Mouse (Mus musculus) CD4-positive, CD25-positive, alpha-beta regulatory T cell, adult 2 months (primary cell): Measurements from ENCODE around the gene Ptpn11.

Source experiments
- DNase-seq: peaks from one replicate; pipeline ENCODE4 v3.0.0-alpha.2; 2012; ENCODE audit warnings: low read depth, low spot score

Gene Ptpn11

DNA sequence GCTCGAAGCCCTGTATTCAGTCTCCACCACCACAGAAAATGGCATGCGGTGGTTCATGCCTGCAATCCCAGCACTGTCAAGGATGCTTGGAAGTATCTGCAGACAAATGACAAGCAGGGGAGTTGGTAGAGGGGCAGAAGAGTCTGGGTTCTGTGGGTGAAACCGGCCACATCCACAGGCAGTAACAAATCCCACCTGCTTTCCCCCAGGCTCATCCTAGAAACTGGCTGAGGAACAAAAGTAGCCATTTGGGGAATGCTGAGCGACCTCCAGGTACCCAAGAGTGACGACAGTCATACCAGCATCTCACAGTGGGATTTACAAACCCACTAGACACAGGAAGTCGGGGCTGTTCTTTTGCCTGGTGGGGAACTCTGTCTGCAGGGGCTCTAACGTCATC, 103.5 kb downstream of the Ptpn11 start:
- no peak for DNase-seq

DNA sequence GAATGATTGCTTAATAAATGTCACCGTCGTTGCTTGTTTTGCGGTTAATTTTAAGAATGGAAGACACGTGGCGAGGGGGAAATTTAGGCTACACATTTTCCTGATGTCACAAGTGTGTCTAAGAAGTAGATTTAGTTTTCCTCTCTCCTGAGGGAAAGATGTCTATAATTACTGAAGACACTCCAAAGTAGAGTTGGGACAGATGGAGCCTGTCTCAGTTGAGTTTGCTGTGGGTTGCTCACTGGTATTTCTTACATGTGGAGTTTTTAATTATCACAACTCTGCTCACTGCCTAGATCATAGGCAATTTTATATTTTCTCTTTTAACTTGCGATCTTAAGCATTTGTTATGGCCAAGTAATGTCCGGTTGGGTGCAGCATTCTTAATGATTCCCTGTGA, 108.6 kb downstream of the Ptpn11 start:
- no peak for DNase-seq

DNA sequence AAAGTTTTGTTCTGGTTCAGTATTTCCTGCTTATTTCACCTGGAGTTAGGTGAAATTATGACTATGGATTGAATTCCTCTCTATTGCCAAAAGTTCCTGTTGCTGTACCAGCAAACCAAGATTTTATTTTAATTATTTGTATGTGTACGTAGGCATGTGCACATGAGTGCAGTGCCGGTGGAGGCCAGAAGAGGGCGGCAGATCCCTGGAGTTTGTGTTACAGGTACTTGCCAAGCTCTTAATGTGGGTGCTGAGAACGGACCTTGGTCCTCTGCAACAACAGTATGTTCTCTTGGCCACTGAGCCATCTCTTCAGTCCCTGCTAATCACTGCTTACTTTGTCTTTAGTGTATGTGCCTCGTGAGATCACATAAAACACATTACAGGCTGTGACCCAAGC, 109.4 kb downstream of the Ptpn11 start:
- peak; percentile 31 for DNase-seq
